Mouse (Mus musculus): Measurements from ENCODE around the gene Iqsec2.
"Not testable (repeated sequence)": the region's sequence is repeated elsewhere in the genome, so short reads cannot be mapped to it uniquely, and the experiment has no call there.

Iqsec2 gene

DNA sequence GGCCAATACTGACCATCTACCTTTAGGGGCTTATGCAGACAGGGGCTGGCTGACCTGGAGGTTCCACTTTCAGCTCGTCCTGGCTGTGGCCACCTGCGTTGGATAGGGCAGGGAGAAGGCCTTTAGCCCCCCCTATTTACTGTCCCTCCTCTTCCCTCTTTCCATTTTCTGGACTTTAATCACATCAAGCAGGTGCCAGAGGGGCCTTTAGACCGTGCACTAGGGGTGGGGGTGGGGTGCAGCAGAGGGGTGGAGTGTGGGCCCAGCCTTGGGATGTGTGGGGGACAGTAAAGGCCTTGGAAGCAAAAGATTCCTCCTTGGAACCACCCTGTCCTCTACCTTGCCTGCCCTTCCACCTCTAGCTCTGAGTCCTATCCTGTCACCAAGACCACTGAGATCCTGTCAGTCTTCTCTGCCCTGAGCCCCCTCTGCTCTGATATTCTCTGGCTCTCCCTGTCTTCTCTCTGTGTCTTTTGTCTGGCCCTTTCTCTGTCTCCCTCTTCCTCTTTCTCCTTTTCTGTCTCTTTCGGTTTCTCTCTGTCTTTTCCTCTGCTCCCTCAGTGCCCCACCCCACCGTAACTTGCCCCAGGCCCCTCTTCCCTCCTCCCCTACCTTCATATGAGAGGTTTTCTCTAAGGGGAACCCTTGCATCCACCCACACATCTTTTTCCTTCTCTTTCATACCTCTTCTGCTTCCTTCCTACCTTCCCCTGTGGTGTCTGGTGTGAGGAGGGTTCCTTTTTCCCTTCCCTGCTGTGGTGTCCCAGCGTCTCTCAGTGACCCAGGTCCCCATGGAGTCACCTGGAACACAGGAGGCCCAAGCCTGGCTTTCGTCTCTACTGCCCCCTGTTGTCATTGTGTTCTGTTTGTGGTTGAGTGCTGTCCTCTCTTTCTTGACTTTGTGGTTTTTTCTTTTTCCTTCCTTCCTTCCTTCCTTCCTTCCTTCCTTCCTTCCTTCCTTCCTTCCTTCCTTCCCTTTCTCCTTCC lies 35.9 kb downstream of the Iqsec2 start:
- DNase-seq: peak; percentile 85

DNA sequence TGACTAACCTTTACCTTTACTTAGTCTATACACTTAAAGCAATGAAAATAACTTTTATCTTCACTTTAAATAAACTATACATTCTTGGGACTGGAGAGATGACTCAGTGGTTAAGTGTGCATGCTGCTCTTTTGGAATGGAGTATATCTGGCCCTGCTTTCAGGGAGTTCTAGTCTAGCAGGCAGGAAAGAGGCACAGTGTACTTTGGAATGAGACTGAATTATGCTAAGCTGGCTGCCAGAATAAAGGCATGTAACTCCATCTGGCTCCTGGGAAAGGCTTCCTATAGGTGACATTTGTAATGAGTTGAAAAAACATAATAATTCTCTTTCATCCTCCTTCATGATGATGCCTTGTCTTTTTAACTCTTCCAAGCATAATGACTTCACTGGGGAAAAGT lies 43.1 kb downstream of the Iqsec2 start:
- no peak for DNase-seq

DNA sequence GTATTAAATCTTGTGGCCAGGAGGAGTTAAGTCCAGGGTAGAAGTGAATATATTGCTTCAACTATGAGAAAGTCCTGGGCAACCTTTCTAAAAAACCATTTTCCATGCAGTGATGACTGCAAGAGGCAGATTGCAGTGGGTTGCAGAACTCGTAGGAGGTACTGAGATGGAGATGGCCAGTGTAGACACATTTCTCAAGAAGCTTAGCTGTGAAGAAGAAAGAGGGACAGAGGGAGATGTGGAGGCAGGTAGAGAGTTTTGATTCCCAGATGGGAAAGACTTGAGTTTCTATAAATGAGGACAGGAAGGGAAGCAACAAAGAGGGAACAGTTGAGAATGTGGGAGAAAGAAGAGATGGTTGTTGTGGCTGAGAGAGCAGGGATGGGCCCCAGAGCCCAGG lies 47.2 kb downstream of the Iqsec2 start:
- DNase-seq: no peak

DNA sequence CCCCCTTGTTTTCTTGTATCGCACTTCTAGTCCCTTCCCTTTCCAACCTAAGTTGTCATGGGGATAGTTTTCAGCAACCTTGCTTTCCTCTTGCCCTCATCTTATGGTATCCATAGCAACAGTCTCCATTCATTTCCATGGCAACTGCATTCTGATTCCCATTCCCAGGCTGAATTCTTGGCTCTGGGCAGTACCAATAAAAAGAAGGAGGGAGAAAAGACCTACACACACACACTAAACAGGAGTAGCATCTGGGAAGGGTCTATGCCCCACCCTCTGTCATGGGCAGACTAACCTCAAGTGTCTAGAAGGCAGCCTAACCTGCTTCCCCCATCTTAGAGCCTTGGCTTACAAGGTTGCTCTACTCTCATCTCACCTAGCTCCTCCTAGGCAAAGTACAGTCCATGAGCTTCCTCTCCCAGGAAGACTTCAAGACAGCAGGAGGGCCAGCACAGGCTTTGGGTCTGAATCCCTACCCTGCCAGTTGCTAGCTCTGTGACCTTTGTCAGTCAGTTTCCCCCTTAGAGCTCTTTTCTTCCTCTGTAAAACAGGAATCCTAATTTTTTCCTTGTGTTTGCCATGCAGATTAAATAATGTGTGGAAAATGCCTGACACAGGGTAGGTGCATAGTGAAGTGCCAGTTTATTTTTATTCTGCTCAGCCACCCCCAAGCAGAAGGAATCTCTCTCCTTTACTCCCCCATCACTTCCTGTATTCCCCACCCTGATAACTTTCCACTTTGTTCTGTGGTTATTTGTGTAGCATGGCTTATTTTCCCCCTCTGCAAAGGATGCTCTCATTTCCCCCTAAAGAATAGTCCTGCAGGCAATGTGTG lies 54.0 kb downstream of the Iqsec2 start:
- DNase-seq: peak; percentile 34

DNA sequence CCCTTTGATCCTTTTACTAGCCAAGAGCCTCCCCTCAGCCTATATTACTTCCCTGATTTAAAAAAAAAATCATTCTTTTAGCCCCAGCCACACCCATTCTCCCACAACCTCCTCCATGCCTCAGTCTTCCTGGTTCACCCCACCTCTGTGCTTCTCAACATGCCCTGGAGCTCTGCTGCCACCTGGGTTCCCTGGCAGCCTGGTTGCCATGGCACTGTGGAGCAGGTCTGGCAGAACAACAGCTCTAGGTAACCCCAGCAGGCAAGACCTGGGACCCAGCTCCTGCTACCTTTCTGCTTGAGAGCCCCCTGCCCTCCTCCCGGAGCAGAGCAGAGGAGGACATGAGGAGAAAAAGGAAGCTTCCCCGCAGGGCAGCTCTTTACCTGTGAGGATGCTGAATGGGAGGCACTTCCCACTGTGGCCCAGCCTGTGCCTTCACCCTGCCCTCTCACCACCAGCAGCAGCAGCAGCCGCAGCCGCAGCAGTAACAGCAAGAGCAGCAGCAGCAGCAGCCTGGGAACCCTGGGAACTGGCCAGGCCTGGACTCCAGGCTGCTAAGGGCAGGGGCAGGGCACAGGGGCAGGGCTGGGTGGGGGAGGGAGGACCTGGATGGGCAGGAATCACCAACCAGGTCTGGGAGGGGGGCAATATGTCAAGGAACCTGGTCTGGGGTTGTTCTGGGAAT lies 57.8 kb downstream of the Iqsec2 start:
- DNase-seq: no peak

DNA sequence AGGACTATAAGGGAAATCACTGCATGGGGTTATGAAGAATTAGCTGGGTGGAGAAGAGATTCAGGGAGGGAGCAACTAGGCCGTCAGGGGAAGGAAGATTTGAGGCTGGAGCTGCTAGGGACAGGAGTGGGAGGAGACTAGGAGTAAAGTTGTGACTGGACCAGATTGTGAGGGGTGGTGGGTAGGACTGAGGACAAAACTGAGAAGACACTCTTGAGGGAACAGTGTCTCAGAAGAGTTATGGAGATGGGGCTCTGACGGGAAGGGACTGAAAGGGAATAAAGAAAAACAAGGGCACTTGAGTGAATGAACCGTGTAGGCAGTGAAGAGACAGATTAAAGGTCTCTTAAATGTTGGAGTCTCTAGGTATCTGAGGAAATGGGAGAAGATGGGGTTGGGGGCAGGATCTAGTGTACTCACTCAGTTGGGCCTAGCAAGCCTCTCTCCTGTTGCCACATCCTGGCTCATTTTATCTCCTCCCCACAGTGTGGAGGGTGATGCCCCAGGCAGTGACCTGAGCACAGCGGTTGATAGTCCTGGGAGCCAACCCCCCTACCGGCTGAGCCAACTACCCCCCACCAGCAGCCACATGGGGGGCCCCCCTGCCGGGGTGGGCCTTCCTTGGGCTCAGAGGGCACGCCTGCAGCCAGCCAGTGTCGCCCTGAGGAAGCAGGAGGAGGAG lies 58.5 kb downstream of the Iqsec2 start:
- DNase-seq: no peak

DNA sequence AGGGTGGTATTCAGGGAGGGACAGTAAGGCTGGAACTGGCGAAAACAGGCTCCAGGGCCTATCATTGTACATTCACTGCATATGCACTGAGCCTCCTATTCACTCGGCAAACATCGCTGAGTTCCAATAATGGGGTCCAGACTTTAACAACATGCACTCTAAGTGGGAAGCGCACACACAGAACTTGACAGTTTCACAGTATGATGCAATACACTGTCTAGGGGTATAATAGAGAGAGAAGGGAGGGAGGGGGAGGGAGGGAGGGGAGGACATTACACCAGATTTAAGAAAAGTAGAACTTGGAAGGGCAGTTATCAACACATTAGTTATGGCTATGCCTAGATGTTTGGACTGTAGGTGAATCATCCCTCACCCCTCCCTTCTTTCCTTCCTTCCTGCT lies 59.2 kb downstream of the Iqsec2 start:
- DNase-seq: no peak

DNA sequence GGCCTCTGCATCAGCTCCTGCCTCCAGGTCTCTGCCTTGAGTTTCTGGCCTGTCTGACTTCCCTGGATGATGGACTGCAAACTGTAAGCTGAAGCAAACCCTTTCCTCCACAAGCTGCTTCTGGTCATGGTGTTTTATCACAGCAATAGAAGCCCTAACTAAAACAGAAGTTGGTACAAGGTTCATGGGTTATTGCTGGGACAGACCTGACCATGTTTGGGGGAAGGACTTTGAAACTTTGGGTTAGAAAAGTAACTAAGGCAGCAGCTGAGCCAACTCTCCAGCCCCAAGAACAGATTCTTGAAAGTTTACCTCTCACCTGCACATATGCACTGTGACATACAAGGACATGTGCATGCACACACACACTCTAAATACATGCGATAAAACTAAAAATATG lies 61.4 kb downstream of the Iqsec2 start:
- no peak for DNase-seq

DNA sequence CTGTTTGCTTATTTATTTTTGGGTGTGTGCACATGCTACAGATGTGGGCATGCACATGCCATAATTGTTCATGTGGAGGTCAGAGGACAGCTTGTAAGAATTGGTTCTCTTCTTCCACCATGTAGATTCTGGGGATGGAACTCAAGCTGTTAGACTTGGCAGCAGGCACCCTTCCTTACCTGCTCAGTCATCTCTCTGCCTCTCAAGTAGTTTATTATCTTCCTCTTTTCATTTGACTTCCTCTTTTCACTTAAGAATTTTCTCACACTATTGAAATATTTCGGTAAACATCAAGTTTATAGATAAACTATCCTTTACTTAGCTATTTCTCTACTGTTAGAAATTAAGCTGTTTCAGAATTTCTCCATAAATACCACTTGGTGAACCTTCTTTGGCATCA lies 70.6 kb downstream of the Iqsec2 start:
- DNase-seq: no peak

DNA sequence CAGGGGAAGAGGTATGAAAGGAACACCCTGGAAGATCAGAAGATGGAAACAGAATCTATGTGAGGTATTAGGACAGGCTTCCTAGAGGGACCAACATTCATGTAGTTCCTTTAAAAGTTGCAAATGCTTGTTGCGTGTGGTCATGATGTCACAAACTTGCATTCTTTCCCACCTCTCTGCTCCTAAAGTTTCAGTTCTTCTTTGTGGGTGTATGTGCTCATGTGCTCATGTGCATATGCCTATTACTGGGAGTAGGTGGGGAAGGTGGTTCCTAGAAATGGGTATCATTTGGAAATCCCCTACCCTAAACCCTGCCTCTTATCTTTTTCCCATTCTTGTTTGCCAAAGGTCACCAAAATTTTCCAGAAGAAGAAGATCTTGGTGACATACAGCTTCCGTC lies 74.5 kb downstream of the Iqsec2 start:
- no peak for DNase-seq

DNA sequence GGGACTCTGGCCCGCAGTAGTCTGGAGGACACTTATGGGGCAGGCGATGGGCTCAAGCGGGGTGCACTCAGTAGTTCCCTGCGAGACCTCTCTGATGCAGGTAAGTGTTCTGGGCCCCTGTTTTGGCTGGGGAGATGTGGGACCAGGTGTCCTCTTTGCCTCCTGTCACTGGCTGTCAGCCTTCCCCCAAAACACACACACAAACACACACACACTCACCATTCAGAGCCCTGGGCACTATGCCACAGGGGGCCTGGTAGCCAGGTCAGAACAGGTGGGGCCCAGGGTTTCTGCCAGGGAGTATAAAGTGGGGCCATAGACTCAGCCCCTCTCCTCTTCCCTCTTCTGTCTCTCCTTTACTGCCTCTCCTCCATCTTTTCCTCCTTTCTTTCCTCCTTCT lies 77.7 kb downstream of the Iqsec2 start:
- DNase-seq: peak; percentile 55

DNA sequence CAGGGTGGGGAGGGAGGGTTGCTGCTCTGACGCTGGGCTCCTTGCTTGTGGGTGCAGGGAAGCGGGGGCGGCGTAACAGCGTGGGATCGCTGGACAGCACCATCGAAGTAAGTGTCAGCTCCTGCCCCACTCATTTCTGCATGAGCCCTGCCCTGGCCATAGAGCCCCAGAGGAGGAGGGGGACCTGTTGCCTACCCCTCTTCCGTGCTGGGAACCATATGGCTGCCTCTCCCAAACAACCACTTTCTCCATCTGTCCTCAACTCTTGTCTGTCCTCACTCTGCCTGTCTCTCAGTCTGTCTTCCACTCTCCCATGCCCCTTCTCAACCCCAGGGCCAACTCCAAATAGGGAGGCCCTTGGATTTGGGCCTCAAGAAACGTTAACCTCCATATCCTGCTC lies 78.2 kb downstream of the Iqsec2 start:
- peak; percentile 64 for DNase-seq

DNA sequence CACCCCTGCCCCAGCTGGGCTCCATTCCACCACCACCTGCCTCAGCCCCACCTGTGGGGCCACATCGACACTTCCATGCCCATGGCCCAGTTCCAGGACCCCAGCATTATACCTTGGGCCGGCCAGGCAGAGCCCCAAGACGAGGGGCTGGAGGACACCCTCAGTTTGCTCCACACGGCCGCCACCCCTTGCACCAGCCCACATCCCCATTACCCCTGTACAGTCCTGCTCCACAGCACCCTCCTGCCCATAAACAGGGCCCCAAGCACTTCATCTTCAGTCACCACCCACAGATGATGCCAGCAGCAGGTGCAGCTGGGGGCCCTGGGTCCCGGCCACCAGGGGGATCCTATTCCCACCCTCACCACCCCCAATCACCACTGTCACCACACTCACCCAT lies 79.2 kb downstream of the Iqsec2 start:
- DNase-seq: peak; percentile 56

DNA sequence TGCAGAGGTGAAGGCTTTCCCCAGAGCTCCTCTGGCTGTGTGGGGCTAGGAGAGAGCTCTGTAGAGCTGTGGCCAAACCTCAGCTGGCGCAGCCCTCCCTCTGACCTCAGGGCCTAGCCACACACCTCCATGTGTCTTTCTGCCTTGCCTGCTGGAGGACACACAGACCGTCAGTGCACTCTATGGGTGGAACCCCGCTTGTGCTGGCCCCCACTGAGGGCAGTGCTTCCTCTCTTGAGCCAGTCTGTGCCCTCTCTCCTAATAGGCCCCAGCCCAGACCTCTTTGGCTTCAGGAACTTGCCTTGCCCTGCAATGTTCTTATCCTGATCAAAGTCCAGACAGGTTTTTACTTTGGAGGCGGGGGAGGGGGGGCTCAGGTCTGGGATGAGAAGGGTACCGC lies 80.2 kb downstream of the Iqsec2 start:
- DNase-seq: peak; percentile 60

DNA sequence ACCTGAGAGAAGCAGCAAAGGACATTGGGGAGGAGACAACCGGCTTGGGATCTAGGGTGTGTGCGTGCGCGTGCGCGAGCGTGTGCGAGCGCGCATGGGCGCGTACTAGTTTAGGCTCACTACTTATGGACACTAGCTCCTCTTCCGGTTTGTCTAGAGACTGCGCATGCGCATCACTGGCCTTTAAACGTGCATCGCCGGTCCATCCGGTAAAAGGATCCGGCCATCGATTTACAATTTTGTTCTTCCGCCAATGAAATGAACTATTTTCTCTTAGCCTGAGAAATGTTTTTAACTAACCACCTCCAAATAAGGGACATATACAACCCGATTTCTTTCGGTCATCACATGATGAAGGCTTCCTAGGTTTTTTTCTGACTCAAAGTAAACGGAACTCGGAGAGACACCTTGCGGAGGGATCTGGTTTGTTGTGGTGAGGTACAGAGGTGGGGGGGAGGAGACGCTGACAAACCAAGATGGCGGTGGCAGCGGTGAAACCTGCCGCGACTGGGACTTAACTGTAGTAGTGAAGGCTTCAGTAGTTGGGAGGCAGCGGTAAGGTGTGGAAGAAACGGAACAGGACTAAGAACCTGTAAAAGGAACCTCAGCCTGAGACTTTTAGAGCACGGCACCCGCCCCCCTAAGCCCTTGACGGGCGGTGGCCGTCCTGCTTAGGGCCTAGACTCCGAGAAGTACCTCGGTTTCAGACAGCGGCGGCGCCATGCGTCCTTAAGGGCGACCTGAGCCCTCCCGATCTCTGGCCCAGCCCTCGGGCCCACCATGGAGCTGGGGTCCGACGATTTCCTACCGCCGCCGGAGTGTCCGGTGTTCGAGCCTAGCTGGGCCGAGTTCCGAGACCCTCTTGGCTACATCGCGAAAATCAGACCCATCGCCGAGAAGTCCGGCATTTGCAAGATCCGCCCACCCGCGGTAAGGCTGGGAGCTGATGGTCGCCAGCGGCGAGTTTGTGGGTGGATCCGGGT lies 89.0 kb downstream of the Iqsec2 start, which contains the start of gene Kdm5c:
Gene Kdm5c, plus strand, starts transcription at position 240 of the 983 bp plus-strand sequence.
- DNase-seq: peak; percentile 100

DNA sequence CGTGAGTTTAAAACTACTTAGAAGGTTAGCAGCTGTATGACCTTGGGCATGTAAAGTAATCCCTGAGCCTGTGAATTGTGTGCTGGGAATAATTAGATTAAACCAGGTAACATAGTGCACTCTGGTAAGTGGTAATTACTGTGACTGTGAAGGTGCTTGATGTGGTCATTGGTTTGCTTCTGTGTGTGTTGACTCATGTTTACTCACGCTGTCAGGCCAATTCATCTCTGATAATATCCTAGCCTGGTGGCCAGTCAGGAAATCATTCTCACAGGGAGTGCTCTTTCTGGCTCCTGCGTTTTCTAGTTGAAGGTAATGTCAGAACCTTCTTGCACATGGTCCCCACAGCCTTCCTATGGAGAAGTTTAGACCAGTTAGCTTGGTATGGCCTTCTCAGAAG lies 90.1 kb downstream of the Iqsec2 start:
- no peak for DNase-seq

DNA sequence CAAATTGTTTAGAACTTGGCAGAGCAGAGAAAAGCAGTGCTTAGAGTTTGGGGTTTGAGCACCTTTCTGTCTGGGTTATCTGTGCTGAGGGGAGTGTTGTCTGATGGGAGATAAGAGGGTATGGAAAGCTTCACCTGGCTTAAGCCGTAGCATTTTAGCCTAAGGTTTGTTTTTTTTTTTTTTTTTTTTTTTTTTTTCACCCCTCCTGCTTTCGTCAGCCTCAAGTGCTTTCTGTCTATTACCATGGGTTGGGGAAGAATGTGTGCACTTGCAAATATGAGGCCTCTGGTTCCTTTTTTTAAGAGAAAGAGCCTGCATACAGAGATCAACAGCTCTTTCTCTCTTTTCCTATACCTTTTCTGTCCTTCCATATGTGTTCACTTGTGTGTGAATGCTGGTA lies 91.7 kb downstream of the Iqsec2 start:
- no peak for DNase-seq

DNA sequence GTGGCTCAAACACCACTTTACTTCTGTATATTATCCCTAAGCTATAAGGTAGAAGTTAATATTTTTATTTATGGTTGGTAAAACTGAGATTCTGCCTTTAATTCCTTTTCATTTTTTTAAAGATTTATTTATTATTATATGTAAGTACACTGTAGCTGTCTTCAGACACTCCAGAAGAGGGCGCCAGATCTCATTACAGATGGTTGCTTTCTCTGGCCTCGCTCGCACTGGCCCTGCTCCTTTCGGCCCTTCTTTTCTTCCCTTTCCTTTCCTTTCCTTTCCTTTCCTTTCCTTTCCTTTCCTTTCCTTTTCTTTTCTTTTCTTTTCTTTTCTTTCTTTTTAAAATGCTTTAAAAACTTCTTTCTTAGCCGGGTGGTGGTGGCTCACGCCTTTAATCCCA lies 99.1 kb downstream of the Iqsec2 start:
- DNase-seq: not testable (repeated sequence)

DNA sequence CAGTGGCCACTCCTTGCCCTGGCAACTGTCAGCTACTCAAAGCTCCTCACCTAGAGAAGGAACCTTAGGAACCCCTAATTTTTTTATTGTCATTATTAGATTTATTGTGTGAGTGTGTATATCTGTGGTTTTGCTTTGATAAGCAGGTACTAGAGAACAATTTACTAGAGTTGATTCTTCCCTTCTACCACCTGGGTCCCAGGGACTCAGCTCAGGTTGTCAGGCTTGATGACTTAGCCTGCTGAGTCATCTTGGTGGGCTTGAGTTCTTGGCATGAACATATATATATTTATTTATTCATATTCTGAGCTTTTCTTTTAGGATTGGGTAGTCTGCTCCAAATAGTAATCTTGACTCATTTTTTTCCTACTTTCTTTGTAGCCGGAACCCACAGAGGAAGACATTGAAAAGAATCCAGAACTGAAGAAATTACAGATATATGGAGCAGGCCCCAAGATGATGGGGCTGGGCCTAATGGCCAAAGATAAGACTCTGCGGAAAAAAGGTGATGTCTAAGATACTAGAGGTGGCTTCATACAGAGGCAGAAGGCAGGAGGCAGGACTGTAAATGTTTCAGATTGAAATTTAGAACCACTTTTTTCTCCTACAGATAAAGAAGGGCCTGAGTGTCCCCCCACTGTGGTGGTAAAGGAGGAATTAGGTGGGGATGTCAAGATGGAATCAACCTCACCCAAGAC lies 100.6 kb downstream of the Iqsec2 start:
- no peak for DNase-seq

DNA sequence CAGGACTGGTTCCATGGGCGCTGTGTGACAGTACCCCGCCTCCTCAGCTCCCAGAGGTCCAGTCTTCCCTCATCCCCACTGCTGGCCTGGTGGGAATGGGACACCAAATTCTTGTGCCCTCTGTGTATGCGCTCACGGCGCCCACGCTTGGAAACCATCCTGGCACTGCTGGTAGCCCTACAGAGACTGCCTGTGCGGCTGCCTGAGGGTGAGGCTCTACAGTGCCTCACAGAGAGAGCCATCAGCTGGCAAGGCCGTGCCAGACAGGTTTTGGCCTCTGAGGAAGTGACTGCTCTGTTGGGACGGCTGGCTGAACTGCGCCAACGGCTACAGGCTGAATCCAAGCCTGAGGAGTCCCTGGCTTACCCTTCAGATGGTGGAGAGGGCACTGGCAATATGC lies 127.1 kb downstream of the Iqsec2 start:
- DNase-seq: peak; percentile 88

Data from heart, adult 11 months (tissue).